Mouse (Mus musculus): ENCODE results near the gene Cnpy3. TPM values are rescaled to one million over a fixed set of nuclear protein-coding genes. Genes with fewer than 3 reads are reported as not detected.
"Not testable (repeated sequence)": the region's sequence is repeated elsewhere in the genome, so short reads cannot be mapped to it uniquely, and the experiment has no call there.

Cnpy3 gene
- 10 to 100 TPM; 50.8 to 53.2 TPM for total RNA-seq (2021)

DNA sequence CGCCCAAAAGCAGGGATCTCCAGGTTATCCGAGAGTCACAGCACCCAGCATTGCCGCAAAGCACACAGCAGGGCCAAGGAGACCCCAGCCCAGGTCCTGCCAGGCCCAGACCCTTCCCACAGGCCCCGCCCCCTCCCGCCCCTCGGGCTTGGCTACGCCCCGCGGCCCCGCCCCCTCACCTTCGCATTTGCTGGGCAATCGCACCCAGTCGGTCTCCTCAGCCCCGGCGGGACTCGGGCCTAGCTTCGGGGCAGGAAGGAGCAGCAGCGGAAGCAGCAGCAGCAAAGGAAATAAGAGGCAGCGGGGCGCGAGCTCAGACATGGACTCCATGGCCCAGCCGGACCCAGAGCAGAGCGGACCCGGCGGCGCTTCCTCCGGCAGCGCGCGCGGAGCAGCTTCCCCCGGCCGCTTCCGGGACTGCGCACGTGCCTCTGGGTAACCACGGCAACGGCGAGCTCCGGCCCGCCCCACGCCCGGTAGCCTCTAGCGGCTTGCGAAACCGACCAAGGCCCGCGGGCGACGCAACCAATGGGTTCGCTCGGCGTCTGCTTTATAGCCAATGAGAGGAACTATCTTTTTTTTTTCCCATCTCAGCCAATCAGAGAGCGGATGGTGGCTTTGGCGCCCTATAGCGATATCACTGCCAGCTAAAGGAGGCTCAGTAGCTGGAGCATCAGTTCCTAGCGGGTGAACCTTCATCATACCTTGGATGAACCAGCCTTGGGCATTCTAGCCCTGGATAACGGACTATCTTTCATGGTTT, at the start of gene Cnpy3:
Cnpy3 (minus strand) TSS at position 421 of the 763 bp plus-strand sequence.
- intact Hi-C loops (cut with DNase I): no loop called here
- peak; percentile 99 for DNase-seq

DNA sequence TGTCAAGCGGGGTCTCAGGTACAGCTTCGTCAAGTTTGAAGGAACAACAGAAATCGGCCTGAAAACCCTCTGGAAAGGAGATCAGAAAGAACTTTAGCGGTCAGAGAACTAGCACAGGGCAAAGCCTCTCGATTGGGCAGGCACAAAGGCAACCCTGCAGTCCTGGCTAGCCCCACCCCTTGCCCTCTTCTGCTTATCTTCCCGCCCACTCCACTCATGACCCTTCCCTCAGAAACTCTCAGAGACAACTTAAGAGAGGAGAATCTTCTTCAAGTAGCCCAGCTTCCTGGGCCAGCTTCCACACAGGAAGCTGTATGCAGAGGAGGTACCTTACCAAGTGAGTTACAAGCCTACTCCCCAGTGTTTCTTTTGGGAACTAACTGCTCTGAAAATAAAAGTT, 49.7 kb upstream of the Cnpy3 start:
- intact Hi-C loops (cut with DNase I): no loop called here
- no peak for DNase-seq

DNA sequence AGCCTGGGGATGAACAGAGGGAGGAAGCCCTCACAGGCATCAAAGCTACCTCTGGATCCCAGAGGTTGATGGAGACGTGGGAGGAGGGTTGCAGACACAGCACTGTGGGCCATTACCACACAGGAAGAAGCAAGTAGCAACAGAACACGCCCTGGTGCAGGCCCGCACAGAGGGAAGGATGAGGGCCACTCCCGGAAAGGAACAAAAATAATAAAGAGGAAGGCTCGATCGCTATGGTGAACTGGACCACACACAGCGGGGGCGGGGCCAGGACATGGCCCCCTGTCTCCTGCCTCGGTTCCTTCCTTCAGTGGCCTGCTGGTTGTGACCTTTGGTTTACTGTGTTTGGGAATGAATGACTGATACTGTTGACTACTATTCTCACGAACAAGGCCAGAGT, 47.7 kb upstream of the Cnpy3 start:
- no peak for DNase-seq
- intact Hi-C loops (cut with DNase I): no loop called here

DNA sequence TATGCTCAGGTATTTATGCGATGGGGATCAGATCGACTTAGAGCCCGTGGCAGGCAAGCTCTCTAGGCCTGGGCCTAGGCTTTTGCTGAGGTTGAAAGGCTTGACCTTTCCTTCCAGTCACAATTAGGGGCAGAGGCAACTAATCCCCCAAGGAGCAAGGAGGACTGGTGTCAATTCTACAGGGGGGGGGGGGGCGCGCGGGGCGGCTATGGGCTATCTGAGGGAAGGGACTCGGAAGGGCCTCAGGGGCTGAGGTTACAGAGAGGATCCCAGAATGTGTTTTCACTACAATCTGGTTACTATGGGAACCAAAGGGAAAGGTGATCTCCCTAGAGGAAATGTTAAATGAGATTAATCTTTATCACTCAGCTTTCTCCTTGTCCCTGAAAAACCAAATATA, 45.4 kb upstream of the Cnpy3 start:
- DNase-seq: no peak
- intact Hi-C loops (cut with DNase I): no loop called here

DNA sequence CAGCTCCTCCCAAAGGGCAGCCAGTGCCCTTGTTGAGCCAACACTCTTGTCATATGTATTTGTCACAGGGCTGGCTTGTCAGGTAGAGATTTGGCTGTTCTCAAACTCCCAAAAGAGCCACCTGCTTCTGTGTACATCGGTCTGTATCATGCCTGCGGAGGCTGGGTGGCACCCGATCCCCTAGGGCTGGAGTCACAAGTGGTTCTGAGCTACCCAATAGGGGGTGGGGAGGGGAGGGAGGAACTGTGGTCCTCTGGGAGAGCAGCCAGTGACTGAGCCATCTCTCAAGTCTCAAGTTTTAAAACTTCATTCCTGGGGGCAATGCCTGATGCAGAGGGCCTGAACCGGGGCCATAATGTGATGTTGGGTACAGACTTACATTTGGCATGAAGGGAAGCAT, 44.7 kb upstream of the Cnpy3 start:
- DNase-seq: no peak
- intact Hi-C loops (cut with DNase I): no loop called here

DNA sequence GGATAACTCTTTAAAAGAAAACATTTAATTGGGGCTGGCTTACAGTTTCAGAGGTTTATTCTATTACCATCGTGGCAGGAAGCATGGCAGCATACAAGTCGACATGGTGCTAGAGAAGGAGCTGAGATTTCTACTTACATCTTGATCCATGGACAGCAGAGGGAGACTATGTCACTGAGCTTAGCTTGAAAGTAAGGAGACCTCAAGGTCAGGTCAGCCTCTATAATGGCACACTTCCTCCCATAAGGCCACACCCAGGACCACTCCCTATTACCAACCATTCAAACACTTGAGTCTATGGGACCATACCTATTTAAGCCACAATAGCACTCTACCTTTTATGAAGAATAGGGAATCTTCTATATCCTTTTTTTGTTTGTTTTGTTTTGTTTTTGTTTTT, 40.9 kb upstream of the Cnpy3 start:
- intact Hi-C loops (cut with DNase I): no loop called here

DNA sequence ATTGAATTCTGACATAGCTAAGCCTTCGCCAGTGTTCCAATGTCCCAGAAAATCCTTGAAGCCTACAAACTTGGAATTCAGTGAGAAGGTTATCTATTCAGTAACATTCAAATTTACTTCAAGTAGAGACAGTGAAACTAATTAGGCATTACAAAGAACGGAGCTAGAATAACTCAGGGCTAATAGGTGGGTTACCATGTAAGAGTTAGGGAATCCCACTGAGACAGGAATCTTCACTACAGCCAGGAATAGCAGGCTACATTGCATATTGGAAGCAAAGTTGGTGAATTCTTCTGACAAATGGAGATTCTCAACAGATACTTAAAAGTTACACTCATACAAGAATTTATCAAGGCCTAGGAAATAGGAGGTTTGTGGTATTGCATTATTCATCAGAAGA, 36.0 kb upstream of the Cnpy3 start:
- intact Hi-C loops (cut with DNase I); DNase-seq: not testable (repeated sequence)

More for the DNA sequence above, 40.9 kb upstream of the Cnpy3 start:
- no peak for DNase-seq

DNA sequence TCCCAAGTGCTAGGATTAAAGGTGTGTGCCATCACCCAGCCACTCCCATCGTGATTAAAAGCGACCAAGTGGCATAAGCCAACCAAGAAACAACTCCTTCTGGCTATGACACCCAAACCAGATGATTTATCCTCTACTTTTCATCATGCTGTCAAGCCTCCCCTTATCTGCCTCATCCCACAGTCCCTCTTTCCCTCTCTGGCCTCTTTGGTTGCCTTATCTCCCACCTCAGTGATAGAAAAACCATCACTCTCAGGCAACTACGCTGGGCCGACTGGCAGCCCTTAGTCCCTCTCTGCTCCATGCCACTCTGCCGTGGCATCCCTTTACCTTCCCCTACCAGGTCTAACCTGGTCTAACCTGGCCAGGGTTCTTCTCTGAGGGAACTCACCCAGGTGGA, 34.9 kb upstream of the Cnpy3 start:
- no peak for DNase-seq
- intact Hi-C loops (cut with DNase I): no loop called here

DNA sequence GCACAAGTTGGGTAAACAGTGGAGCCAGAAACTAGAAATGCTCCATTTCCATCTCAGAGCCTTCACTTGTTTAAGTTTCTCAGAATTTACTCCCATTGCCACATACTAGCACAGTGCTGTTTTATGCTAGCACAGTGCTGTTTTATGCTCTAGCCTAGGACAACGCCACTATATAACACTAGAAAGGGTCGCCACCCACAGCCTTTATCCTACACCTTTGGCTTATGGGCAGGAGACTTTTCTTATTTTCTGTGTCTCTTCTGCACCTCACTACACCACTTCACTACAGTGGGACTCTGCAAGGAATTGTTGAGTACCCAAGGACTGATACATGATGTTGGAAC, 31.2 kb upstream of the Cnpy3 start:
- no peak for DNase-seq
- intact Hi-C loops (cut with DNase I): no loop called here

DNA sequence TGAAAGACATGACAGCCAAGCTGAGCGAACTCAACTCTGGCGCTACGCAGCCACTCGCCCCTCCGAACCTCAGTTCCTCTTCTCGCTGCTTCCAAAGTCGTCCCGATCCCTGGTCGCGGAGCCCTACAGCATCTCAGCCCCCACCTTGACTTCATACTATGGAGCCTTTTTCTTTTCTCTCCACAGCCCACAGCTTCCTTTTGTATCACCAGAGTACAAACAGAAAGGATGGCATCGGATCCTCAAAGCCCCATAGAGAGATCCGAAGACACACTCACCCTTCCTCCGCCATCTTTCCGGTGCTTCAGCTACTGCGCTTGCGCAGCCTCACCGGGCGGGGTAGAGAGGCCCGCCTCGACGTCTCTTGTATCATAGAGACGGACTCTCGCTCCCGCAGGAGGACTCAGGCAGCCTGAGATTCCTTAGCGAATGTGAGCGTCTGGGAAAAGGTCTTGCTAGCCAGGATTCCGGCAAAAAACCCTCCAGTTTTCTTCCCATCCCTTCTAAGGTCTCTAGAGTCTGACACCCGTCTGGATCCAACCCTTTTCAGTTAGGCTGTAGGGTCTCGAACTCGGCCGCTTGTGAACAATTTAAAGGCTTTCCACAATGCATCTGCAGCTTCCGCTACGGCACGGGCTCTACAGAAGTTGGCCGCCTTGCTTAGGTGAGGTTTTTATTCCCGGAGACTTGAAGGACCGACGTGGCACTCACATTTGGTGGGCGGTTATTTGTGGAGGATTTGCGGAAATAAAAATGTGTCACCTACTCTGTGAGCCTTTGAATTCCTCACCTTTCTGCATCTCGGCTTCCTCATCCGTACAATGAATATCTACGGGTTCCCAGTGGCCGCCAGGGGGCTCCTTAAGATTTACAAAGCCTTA, 30.6 kb upstream of the Cnpy3 start, which contains the start of gene Rpl7l1:
Rpl7l1 (minus strand) TSS at position 332 of the 881 bp plus-strand sequence.
- intact Hi-C loops (cut with DNase I): no loop called here
- peak; percentile 95 for DNase-seq

DNA sequence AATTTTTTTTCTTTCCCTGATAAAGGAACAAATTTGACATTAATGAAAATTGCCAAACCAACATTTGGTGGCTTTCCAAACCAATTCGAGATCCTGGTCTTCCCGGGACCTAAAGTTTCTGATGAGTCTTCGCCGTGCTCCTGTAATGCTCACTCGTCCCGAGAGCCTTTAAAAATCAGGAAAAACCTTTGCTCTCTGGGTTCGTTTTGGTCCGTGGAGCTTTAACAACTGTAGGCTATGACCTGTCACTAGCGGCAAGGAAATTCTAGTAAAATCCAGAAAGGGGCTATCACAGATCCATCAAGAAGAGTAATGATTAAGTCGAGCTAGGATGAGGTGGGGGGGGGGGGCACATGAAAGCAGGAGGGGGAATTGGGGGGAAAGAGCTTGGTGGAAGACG, 29.9 kb upstream of the Cnpy3 start:
- no peak for DNase-seq
- intact Hi-C loops (cut with DNase I): no loop called here

DNA sequence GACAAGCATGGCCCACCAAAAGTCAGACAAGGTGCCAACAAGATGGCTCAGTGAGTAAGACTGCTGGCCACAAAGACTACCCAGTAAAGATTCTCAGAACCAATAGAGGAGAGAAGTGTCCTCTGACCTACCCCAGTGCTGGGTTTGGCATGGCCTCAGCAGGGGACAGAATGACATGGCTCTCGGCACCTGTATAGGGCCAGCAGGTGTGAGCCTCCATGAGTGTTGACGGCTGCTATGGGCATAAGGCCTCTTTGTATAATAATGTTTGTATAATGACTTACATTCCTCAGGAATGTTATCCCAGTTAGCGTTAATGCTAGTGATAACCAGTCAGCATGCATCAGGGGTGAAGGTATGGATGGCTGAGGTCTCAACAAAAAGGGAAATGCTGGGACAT, 24.1 kb upstream of the Cnpy3 start:
- intact Hi-C loops (cut with DNase I): no loop called here
- DNase-seq: no peak

DNA sequence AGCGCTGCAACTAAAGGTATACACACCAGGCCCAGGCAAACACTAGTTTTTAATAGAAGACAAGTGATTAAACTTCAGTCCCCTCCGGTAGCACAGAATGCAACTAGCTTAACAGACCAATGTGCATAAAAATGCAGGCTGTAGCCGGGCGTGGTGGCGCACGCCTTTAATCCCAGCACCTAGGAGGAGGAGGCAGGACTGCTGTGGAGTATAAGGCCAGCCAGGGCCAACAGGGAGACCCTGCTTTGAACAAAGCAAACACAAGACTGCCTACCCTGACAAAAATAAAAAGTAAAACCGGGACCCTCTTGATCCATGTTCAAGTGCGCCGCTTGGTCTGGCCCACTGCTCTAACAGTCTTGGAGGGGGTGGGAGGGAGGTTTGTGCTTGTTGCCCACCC, 23.1 kb upstream of the Cnpy3 start:
- intact Hi-C loops (cut with DNase I): no loop called here
- no peak for DNase-seq

DNA sequence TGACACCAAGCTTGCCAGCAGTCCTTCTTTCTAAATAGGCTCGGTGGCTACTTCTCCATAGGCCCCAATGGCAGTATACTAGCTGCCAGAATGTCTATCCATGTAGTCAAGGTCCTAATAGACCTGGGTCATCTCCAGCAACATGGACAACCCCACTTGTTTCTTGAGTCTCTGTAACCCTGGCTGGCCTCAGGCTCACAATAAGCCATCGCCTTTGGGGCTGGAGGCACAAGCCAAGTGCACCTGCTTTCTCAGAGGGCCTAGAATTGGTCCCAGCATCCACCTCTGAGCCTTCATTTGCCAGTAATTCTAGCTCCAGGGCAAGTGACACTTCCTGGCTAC, 22.1 kb upstream of the Cnpy3 start:
- DNase-seq: no peak
- intact Hi-C loops (cut with DNase I): no loop called here

DNA sequence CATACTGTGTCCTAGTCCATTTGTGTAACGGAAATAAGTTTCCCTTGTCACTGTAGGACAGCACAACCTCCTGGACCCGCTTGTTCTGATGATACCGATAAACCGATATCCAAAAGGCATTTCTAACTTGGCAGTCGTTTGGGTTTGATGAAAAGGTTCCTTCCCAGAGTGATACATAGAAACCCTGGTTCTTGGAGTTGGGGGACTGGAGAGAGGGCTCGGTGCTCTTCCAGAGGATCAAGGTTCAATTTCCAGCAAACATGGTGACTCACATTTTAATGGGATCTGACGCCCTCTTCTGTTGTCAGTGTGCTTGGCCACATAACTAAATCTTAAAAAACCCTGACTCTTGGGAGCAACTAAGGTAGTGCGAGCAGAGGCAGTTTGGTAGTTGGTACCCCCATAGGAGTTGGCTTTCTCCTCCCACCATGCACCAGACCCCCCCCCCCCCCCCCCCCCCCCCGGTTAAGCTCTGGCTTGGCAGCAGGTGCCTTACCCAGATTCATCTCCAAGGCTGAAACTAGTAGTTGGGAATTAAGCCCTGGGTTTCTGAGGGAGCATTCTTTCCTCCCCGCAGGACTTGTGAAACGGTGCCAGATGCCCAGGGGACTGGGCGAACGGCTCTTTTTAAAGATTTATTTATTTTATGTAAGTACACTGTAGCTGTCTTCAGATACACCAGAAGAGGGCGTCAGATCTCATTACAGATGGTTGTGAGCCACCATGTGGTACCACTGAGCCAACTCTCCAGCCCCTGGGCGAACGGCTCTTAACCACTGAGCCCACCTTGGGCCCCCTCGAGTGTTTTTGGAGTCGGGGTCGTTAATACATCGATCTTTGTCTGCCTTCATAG, 21.5 kb upstream of the Cnpy3 start:
- peak; percentile 36 for DNase-seq
- intact Hi-C loops (cut with DNase I): no loop called here

DNA sequence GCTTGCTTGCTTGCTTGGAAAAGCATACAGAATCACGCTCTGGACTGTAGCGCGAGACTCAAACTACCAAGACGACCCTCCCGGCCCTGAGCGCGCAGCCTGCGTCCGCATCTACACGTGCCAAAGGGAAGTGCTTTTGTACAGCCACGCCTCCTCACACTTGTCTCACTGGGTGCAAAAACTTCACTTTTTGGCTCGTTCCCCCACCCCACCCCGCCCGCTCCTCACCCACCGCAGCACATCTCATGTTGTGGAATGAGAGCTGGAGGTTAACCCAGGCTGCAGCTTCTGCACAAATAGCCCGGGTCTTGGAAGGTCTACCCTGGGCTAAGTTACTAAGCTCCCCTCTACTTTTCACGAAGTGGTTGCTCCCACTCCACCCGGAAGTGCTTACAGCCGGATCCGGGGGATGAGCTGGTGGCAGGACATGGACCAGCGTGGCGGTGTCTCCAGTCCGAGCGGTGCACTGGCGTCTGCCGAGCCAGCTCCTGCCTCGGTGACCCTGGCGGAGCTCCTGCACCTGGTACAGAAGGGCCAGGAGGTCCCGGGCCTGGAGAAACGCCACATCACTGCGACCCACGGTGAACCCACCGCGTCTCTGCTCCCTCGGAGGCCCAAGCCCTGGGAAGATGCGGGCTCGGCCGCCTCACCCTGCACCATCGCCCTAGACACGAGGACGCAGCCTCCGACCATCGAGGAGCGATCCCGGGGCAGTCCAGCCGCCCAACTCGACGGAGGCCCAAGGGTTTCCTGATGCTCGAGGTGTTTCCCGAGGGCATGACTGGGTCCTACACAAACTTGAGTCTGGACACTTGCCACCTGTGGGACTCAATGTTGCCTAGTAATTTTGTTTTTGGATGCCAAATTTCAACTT, 20.6 kb upstream of the Cnpy3 start, which contains the start of gene 2310039H08Rik:
2310039H08Rik (plus strand) TSS at position 232 of the 874 bp plus-strand sequence.
- intact Hi-C loops (cut with DNase I): no loop called here
- peak; percentile 85 for DNase-seq

DNA sequence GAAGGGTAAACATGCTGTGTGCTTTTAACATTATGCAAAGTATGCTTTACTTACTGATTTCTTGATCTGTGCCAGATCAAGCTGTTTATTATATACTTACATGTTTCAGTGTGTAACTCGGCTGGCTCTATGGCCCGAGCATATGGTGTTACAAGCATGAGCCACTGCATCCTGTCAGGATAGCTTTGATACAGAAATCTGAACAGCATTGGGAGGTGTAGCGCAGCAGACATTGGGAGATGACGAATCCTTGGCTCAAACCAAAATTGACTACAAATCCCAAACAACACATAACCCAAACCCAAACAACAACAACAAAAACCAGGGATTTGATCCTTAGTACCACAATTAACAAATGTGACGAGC, 20.0 kb upstream of the Cnpy3 start:
- intact Hi-C loops (cut with DNase I): no loop called here

DNA sequence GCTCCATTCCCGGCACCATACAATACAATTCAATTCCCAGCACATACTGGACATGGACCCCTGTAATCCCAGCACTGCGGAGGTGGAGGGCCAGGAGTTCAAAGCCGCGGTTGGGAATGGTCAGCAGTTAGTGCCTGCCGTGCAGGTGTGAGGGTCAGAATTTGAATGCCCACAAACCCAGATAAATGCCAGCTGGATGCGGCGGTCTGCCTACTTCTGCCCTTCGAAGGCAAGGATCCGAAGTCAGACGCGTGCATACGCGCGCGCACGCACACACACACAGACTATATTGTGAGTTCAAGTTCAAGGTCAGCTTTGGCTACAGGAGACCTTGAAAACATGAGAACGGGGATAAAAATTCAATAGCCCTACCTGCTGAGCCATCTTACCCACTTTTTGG, 19.6 kb upstream of the Cnpy3 start:
- intact Hi-C loops (cut with DNase I): no loop called here
- no peak for DNase-seq

More for the DNA sequence above, 20.0 kb upstream of the Cnpy3 start:
- no peak for DNase-seq

DNA sequence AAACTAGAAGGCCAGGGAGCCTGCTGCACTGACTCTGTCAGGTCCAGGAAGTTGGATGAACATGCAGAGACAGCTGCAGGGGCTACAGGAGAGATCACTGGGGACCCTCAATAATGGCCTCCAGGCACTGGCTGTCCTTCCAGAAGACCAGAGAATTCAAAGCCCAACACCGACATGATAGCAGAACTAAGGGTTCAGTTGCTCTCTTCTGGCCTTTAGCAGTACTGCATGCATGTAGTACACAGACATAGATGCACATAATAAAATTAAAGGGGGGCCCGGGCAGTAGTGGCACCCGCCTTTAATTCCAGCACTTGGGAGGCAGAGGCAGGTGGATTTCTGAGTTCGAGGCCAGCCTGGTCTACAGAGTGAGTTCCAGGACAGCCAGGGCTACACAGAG, 19.0 kb upstream of the Cnpy3 start:
- DNase-seq: no peak
- intact Hi-C loops (cut with DNase I): no loop called here

DNA sequence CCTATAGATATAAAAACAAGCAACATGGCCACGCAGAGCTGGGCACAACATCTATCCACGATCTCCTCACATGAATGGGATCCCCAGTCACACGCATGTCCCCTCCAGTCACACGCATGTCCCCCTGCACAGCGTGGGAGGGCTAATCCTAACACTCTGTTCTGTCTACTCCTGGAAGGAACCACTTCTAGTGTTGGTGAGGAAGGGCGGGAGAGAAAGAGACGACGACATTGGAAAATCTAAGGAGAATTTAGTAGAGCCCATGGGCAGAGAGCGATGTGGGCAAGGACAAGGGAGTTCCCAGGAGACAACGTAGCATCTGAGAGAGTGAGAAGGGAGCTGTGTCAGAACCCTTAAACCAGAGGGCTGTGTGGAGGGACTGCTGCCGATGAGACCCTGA, 18.5 kb upstream of the Cnpy3 start:
- intact Hi-C loops (cut with DNase I): no loop called here
- no peak for DNase-seq
